Mouse (Mus musculus) hindbrain, embryonic 15.5 days (tissue): ENCODE results near the gene Cpsf7. TPM values are rescaled to one million over a fixed set of nuclear protein-coding genes. Genes with fewer than 3 reads are reported as not detected.

Source experiments
- ATAC-seq: fragments of 200-750 bp; cut with Nextera tagmentation; 2 replicates; pipeline ENCODE4 v1.8.0; 2017; ENCODE audit warnings: low read depth, moderate number of reproducible peaks, moderate TSS enrichment; ENCODE audit not compliant: low FRiP score
- H3K27ac ChIP-seq: fragments of 300-500 bp; sonication (generic); replicated peaks from 2 replicates; pipeline ENCODE4 v1.5.1; 2015; ENCODE audit warnings: mild to moderate bottlenecking, inconsistent platforms
- H3K27me3 ChIP-seq: fragments of 300-500 bp; sonication (generic); 2 replicates; pipeline ENCODE4 v1.6.1; 2015; ENCODE audit warnings: control low read depth, inconsistent platforms
- H3K36me3 ChIP-seq: fragments of 300-500 bp; sonication (generic); 2 replicates; pipeline ENCODE4 v1.6.1; 2015; ENCODE audit warnings: control low read depth, inconsistent platforms
- H3K4me1 ChIP-seq: fragments of 300-500 bp; sonication (generic); replicated peaks from 2 replicates; pipeline ENCODE4 v1.6.1; 2015; ENCODE audit warnings: control low read depth, inconsistent platforms
- H3K4me2 ChIP-seq: fragments of 300-500 bp; sonication (generic); 2 replicates; pipeline ENCODE4 v1.6.1; 2015; ENCODE audit warnings: moderate library complexity, mild to moderate bottlenecking, inconsistent platforms
- H3K4me3 ChIP-seq: fragments of 300-500 bp; sonication (generic); 2 replicates; pipeline ENCODE4 v1.5.1; 2015; ENCODE audit warnings: mild to moderate bottlenecking, inconsistent platforms
- H3K9ac ChIP-seq: fragments of 300-500 bp; sonication (generic); 2 replicates; pipeline ENCODE4 v1.6.1; 2015; ENCODE audit warnings: inconsistent platforms
- H3K9me3 ChIP-seq: fragments of 300-500 bp; sonication (generic); 2 replicates; pipeline ENCODE4 v1.6.1; 2016; ENCODE audit warnings: control low read depth, inconsistent platforms
- WGBS: fragments of 180-500 bp; shearing (Covaris S2); methylation state at CpG from one replicate; pipeline ENCODE4 v1.1.7; 2015; 5-methylcytosine and 5-hydroxymethylcytosine counted together
- polyA plus RNA-seq: library from polyadenylated mRNA; unstranded; fragments of >200 nt; fragmentation: Nextera tagmentation; extraction: Ambion mirVana; gene quantifications from 2 replicates; pipeline ENCODE4 v1.2.1, GENCODE M21; 2015

Cpsf7 gene
- polyA plus RNA-seq, 1 experiment from 2014 or later = 56.1 TPM

GRCm38 (mm10) chr19:10590301-10590700 lies 65.2 kb downstream of the Cpsf7 start:
- WGBS = 74% methylated on average over 3 of the region's 3 CpGs
- Histone ChIP-seq H3K4me2 (no peak overlapping the region), H3K4me1 (no peaks in the 10 kb centered on the region), H3K4me3 (no peak overlapping the region), H3K27ac (no peak overlapping the region), H3K9ac (no peak overlapping the region), H3K9me3 (no peaks in the 10 kb centered on the region), H3K27me3 (no peaks in the 10 kb centered on the region), H3K36me3 (peaks cover 7% of the 10 kb centered on the region)
- no peak for ATAC-seq

- Histone ChIP-seq H3K27ac (no peak overlapping the region), H3K4me2 (no peak overlapping the region), H3K4me3 (no peak overlapping the region), H3K27me3 (no peaks in the 10 kb centered on the region), H3K36me3 (peaks cover 14% of the 10 kb centered on the region), H3K9ac (no peak overlapping the region), H3K4me1 (no peaks in the 10 kb centered on the region), H3K9me3 (no peaks in the 10 kb centered on the region)
- no peak for ATAC-seq
- 91% methylated on average over 6 of the region's 6 CpGs for WGBS
These were observed 66.8 kb downstream of the Cpsf7 start for GRCm38 (mm10) chr19:10591659-10592377.

Other genes starting within 250 kb of the Cpsf7 start
- 11.3 and 14.3 TPM in 2 replicates for gene Dagla, start 220.4 kb upstream of the Cpsf7 start, polyA plus RNA-seq
- 17.4 and 21.0 TPM in 2 replicates for gene Syt7, start 136.2 kb upstream of the Cpsf7 start, polyA plus RNA-seq
- gene Lrrc10b, start 67.8 kb upstream of the Cpsf7 start, polyA plus RNA-seq = 0.98 and 1.5 TPM in 2 replicates
- 2.1 and 2.3 TPM in 2 replicates for gene Ppp1r32, start 42.3 kb upstream of the Cpsf7 start, polyA plus RNA-seq
- gene Sdhaf2, start 876 bp downstream of the Cpsf7 start, polyA plus RNA-seq = 62.8 and 69.1 TPM in 2 replicates
- 47.5 and 51.4 TPM in 2 replicates for gene Tmem216, start 31.0 kb downstream of the Cpsf7 start, polyA plus RNA-seq
- gene Cyb561a3, start 51.9 kb downstream of the Cpsf7 start, polyA plus RNA-seq = 19.9 and 20.3 TPM in 2 replicates
- 40.2 and 41.4 TPM in 2 replicates for gene Tmem138, start 52.1 kb downstream of the Cpsf7 start, polyA plus RNA-seq
- 221 and 229 TPM in 2 replicates for gene Ddb1, start 80.1 kb downstream of the Cpsf7 start, polyA plus RNA-seq
- gene Tkfc, start 80.4 kb downstream of the Cpsf7 start, polyA plus RNA-seq = 22.0 and 28.3 TPM in 2 replicates
- 0.94 and 1.3 TPM in 2 replicates for gene Vwce, start 108.9 kb downstream of the Cpsf7 start, polyA plus RNA-seq
- gene Pga5, start 152.8 kb downstream of the Cpsf7 start, polyA plus RNA-seq = not detected in 2 replicates
- 28.8 and 31.8 TPM in 2 replicates for gene Vps37c, start 163.5 kb downstream of the Cpsf7 start, polyA plus RNA-seq
- gene Cd5, start 213.7 kb downstream of the Cpsf7 start, polyA plus RNA-seq = 0.25 and 0.28 TPM in 2 replicates